Mouse (Mus musculus) midbrain, postnatal 0 days (tissue): ENCODE measurements around the gene Strn4. TPM values are rescaled to one million over a fixed set of nuclear protein-coding genes. Genes with fewer than 3 reads are reported as not detected.

Experiments used
- ATAC-seq: fragments of 200-750 bp; cut with Nextera tagmentation; 2 replicates; pipeline ENCODE4 v1.8.0; 2017; ENCODE audit warnings: moderate number of reproducible peaks, mild to moderate bottlenecking, moderate TSS enrichment, moderate library complexity; ENCODE audit not compliant: low FRiP score
- DNase-seq: peaks from one replicate; pipeline ENCODE4 v3.0.0-alpha.2; 2015; ENCODE audit warnings: low spot score
- H3K27ac ChIP-seq: fragments of 300-500 bp; sonication (generic); 2 replicates; pipeline ENCODE4 v1.5.1; 2014; ENCODE audit warnings: low read depth, mild to moderate bottlenecking, low read length, mixed read lengths
- H3K27me3 ChIP-seq: fragments of 300-500 bp; sonication (generic); 2 replicates; pipeline ENCODE4 v1.6.1; 2014; ENCODE audit warnings: low read length, control low read depth, mixed read lengths; ENCODE audit not compliant: insufficient read depth
- H3K36me3 ChIP-seq: fragments of 300-500 bp; sonication (generic); 2 replicates; pipeline ENCODE4 v1.6.1; 2014; ENCODE audit warnings: low read length, control low read depth, mixed read lengths; ENCODE audit not compliant: insufficient read depth
- H3K4me1 ChIP-seq: fragments of 300-500 bp; sonication (generic); 2 replicates; pipeline ENCODE4 v1.6.1; 2014; ENCODE audit warnings: mild to moderate bottlenecking, control low read depth, antibody characterized with exemption, low read length, mixed read lengths; ENCODE audit not compliant: insufficient read depth
- H3K4me2 ChIP-seq: fragments of 300-500 bp; sonication (generic); 2 replicates; pipeline ENCODE4 v1.6.1; 2014; ENCODE audit warnings: low read depth, mild to moderate bottlenecking, low read length, mixed read lengths; ENCODE audit not compliant: poor library complexity, severe bottlenecking
- H3K4me3 ChIP-seq: fragments of 300-500 bp; sonication (generic); 2 replicates; pipeline ENCODE4 v1.5.1; 2014; ENCODE audit warnings: low read depth, mild to moderate bottlenecking, low read length, moderate library complexity
- H3K9ac ChIP-seq: fragments of 300-500 bp; sonication (generic); replicated peaks from 2 replicates; pipeline ENCODE4 v1.6.1; 2014; ENCODE audit warnings: mild to moderate bottlenecking, low read length, moderate library complexity, mixed read lengths; ENCODE audit not compliant: poor library complexity, severe bottlenecking
- H3K9me3 ChIP-seq: fragments of 300-500 bp; sonication (generic); 2 replicates; pipeline ENCODE4 v1.6.1; 2016; ENCODE audit warnings: low read length, control low read depth
- CTCF ChIP-seq: IDR thresholded peaks from 2 replicates; pipeline ENCODE4 v1.5.1; 2016; ENCODE audit warnings: antibody characterized with exemption, mild to moderate bottlenecking
- WGBS: fragments of 180-500 bp; shearing (Covaris S2); extraction: QIAGEN DNeasy Blood & Tissue Kit; methylation state at CpG from one replicate; pipeline ENCODE4 v1.1.7; 2014; 5-methylcytosine and 5-hydroxymethylcytosine counted together
- polyA plus RNA-seq: library from polyadenylated mRNA; unstranded; fragments of >200 nt; fragmentation: Nextera tagmentation; extraction: Ambion mirVana; gene quantifications from 2 replicates; pipeline ENCODE4 v1.2.1, GENCODE M21; 2015
- total RNA-seq: library from RNA; depleted of rRNA; stranded (reverse); fragments of >200 nt; gene quantifications from 2 replicates; pipeline ENCODE4 v1.2.3, GENCODE M21; 2014

Gene Strn4
- total and polyA plus RNA-seq, 2 experiments from 2014 or later = 165 to 291 TPM

DNA sequence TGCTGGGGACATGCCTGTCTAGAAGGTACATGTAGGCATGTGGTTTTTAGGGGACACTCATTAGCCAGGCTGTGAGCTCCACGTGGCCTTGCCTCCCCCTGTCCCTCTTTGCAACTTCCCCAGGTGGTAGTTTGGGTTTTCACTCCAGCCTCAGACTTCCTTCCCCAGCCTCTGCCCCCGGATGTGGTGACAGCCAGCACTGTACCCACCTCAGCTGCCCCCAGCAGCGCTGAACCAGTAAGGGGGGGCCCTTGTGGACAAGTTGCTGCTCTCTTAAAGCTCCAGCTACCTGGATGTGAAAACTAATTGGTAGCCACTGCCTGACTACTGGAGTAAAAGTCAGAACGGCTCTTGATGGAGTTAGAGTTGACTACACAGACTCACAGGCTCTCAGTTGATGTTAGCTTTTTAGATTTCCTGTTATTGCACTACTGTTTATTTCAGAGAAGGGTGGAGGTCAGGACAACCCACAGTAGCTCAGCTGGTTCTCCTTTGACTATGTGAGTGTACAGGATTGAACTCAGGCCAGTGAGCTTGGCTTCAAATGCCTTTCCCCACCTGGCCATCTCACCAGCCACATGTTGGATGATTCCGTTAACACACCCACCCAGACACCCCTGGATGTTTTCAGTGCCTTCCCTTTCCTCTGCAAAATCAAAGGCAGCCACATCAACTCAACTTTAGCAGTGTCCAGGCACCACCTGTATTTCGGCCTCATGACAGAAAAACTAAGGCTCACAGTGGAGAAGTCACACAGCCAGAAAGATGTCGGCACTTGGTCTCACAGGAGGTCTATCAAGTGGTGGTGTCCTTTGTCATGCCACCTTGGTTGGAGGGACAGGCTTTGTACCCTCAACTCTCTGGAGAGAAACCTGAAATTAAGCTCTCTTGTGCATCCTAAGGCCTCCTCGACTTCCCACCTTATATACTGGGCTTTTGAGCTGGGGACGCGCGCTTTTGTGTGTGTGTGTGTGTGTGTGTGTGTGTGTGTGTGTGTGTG, 26.2 kb downstream of the Strn4 start:
- H3K4me3 ChIP-seq = peak overlapping the region; percentile 56; the same call in 1 of the 2 replicates
- 46% methylated on average over 11 of the region's 11 CpGs for WGBS
- no peak for DNase-seq
- H3K4me2 ChIP-seq = peak overlapping the region; percentile 95
- no peak for TF ChIP-seq CTCF
- H3K27me3 ChIP-seq = no peaks in the 10 kb centered on the region
- ATAC-seq = no peak
- peaks cover 14% of the 10 kb centered on the region for H3K4me1 ChIP-seq
- peaks cover 41% of the 10 kb centered on the region for H3K36me3 ChIP-seq
- no peaks in the 10 kb centered on the region for H3K9me3 ChIP-seq
- H3K9ac ChIP-seq = no peak overlapping the region
- H3K27ac ChIP-seq = peak overlapping the region; percentile 43

DNA sequence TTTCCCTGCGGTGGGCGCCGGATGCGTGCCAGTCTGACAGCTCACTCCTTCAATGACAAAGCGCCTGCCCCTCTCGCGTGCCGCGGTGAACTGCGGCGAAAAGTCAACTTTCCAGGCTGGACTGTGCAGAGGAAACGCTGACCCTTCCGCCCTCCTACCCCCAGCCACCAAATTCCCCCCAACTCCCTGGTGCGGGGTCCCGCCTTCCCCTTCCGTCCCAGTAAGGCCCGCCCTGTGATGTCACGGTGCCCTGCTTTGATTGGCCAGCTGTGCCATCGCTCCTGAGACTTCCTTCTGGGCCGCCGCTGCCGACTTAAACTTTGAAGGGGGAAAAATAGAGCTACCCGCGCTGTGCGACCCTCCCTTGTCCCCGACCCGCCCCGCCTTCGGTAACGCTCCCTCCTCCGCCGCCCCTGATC, 27.0 kb downstream of the Strn4 start, which contains the start of gene Prkd2:
TSS of gene Prkd2 (plus strand) at position 258 of the 419 bp plus-strand sequence.
- Histone ChIP-seq H3K36me3 (peaks cover 33% of the 10 kb centered on the region), H3K27ac (peak within 1 kb of the TSS; percentile 43), H3K9ac (peak within 1 kb of the TSS; percentile 67), H3K4me2 (peak within 1 kb of the TSS; percentile 95), H3K27me3 (no peaks in the 10 kb centered on the region), H3K4me3 (peak within 1 kb of the TSS; percentile 56), H3K9me3 (no peaks in the 10 kb centered on the region), H3K4me1 (peaks cover 14% of the 10 kb centered on the region)
- peak; percentile 90 for DNase-seq
- peak; percentile 80 for ATAC-seq
- WGBS = 1% methylated on average over 29 of the region's 32 CpGs
- no peak for TF ChIP-seq CTCF

- peak overlapping the region; percentile 56 for H3K4me3 ChIP-seq
- DNase-seq (no peak), ATAC-seq (no peak)
- no peaks in the 10 kb centered on the region for H3K9me3 ChIP-seq
- H3K27ac ChIP-seq = 0 out of 2 replicates have a peak overlapping the region, but pooled peaks have one; percentile 32
- peak overlapping the region; percentile 95 for H3K4me2 ChIP-seq
- under 1% methylated on average over 33 of the region's 33 CpGs for WGBS
- peaks cover 23% of the 10 kb centered on the region for H3K36me3 ChIP-seq
- peak overlapping the region; percentile 67 for H3K9ac ChIP-seq
- TF ChIP-seq CTCF = no peak
- peaks cover 14% of the 10 kb centered on the region for H3K4me1 ChIP-seq
- no peaks in the 10 kb centered on the region for H3K27me3 ChIP-seq
Observed at GRCm38 (mm10) chr7:16843441-16844171, 27.9 kb downstream of the Strn4 start.

GRCm38 (mm10) chr7:16844696-16845071, 29.0 kb downstream of the Strn4 start:
- Histone ChIP-seq H3K4me3 (no peak overlapping the region), H3K36me3 (peaks cover 16% of the 10 kb centered on the region), H3K9ac (no peak overlapping the region), H3K27me3 (no peaks in the 10 kb centered on the region), H3K4me1 (peaks cover 14% of the 10 kb centered on the region), H3K9me3 (no peaks in the 10 kb centered on the region), H3K27ac (no peak overlapping the region), H3K4me2 (peak overlapping the region; percentile 18; the same call in 1 of the 2 replicates)
- WGBS = 61% methylated on average over 3 of the region's 3 CpGs
- no peak for DNase-seq
- TF ChIP-seq CTCF = no peak
- ATAC-seq = no peak

DNA sequence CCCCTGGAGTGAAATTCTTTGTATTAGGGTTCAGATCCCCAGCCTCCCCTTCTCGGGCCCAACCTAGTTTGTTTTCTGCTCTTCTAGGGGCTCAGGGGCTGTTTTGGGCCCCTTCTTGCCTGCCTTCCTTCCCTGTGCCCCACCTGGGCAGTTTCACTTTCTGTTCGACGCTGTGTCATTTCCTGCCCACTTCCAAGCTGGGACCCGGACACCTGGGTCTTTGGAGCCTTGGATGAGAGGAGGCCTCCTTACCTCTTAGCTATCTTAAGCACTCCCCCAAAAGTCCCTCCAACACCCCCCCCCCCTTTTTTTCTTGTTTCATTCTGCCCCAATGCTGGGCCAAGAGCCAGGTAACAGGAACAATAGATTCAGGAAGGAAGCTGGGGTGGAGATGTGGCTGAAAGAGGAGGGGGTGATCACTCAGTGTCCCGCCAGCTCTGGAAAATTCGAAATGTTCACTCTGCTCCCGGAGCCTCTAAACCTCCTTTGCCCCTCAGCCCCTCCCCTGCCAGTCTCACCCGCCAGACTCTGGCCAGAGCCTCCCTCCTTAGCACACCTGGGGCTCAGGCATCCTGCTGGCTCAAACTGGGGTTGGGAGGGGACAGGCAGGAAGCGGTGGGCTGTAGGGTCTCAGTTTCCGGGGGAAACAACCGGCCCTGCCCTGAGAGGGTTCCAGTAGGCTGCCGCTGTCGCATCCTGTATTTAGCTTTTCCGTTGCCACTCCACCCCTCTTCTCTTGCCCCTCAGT, 29.6 kb downstream of the Strn4 start:
- no peak overlapping the region for H3K4me3 ChIP-seq

More for the DNA sequence above, 29.6 kb downstream of the Strn4 start:
- Histone ChIP-seq H3K36me3 (peaks cover 15% of the 10 kb centered on the region), H3K4me2 (peak overlapping the region; percentile 18; the same call in 1 of the 2 replicates), H3K9ac (peak overlapping the region; percentile 44; the same call in 1 of the 2 replicates), H3K27me3 (no peaks in the 10 kb centered on the region), H3K4me1 (peaks cover 14% of the 10 kb centered on the region), H3K27ac (peak overlapping the region; percentile 26; the same call in 1 of the 2 replicates), H3K9me3 (no peaks in the 10 kb centered on the region)
- ATAC-seq (no peak), DNase-seq (no peak)
- no peak for TF ChIP-seq CTCF
- WGBS = 39% methylated on average over 14 of the region's 14 CpGs
